Mouse (Mus musculus) lung, postnatal 0 days (tissue): Measurements from ENCODE around the gene Hexim1. TPM values are rescaled to one million over a fixed set of nuclear protein-coding genes. Genes with fewer than 3 reads are reported as not detected.

Source experiments
- ATAC-seq: fragments of 200-750 bp; cut with Nextera tagmentation; 2 replicates; pipeline ENCODE4 v1.8.0; 2017; ENCODE audit warnings: moderate library complexity
- DNase-seq: peaks from one replicate; pipeline ENCODE4 v3.0.0-alpha.2; 2016; ENCODE audit warnings: low spot score
- H3K27ac ChIP-seq: fragments of 300-500 bp; sonication (generic); 2 replicates; pipeline ENCODE4 v1.5.1; 2014; ENCODE audit warnings: antibody characterized with exemption, mild to moderate bottlenecking, low read length, mixed read lengths
- H3K27me3 ChIP-seq: fragments of 300-500 bp; sonication (generic); replicated peaks from 2 replicates; pipeline ENCODE4 v1.6.1; 2014; ENCODE audit warnings: low read length, mixed read lengths; ENCODE audit not compliant: insufficient read depth
- H3K36me3 ChIP-seq: fragments of 300-500 bp; sonication (generic); 2 replicates; pipeline ENCODE4 v1.6.1; 2014; ENCODE audit warnings: low read length, mixed read lengths; ENCODE audit not compliant: insufficient read depth
- H3K4me1 ChIP-seq: fragments of 300-500 bp; sonication (generic); 2 replicates; pipeline ENCODE4 v1.6.1; 2014; ENCODE audit warnings: antibody characterized with exemption, low read depth, low read length, mixed read lengths; ENCODE audit not compliant: insufficient read depth
- H3K4me2 ChIP-seq: fragments of 300-500 bp; sonication (generic); replicated peaks from 2 replicates; pipeline ENCODE4 v1.6.1; 2014; ENCODE audit warnings: low read depth, mild to moderate bottlenecking, low read length, moderate library complexity, mixed read lengths
- H3K4me3 ChIP-seq: fragments of 300-500 bp; sonication (generic); 2 replicates; pipeline ENCODE4 v1.5.1; 2014; ENCODE audit warnings: low read depth, low read length
- H3K9ac ChIP-seq: fragments of 300-500 bp; sonication (generic); replicated peaks from 2 replicates; pipeline ENCODE4 v1.6.1; 2014; ENCODE audit warnings: low read depth, mild to moderate bottlenecking
- H3K9me3 ChIP-seq: fragments of 300-500 bp; sonication (generic); 2 replicates; pipeline ENCODE4 v1.6.1; 2016; ENCODE audit warnings: low read length, mixed read lengths
- CTCF ChIP-seq: IDR thresholded peaks from 2 replicates; pipeline ENCODE4 v1.5.1; 2016; ENCODE audit warnings: antibody characterized with exemption, mild to moderate bottlenecking
- EP300 ChIP-seq: IDR thresholded peaks from 2 replicates; pipeline ENCODE4 v1.6.1; 2016; ENCODE audit warnings: antibody characterized with exemption, mild to moderate bottlenecking, control low read depth
- WGBS: fragments of 180-500 bp; shearing (Covaris S2); extraction: QIAGEN DNeasy Blood & Tissue Kit; methylation state at CpG from one replicate; pipeline ENCODE4 v1.1.7; 2014; 5-methylcytosine and 5-hydroxymethylcytosine counted together
- polyA plus RNA-seq: library from polyadenylated mRNA; unstranded; fragments of >200 nt; fragmentation: Nextera tagmentation; extraction: Ambion mirVana; gene quantifications from 2 replicates; pipeline ENCODE4 v1.2.1, GENCODE M21; 2015

Gene Hexim1
- polyA plus RNA-seq, 1 experiment from 2014 or later: 6.5 TPM

- H3K9me3 ChIP-seq: no peaks in the 10 kb centered on the region
- DNase-seq: no peak
- ATAC-seq: no peak
- peak overlapping the region; percentile 91 for H3K27ac ChIP-seq
- H3K9ac ChIP-seq: no peak overlapping the region
- H3K27me3 ChIP-seq: no peaks in the 10 kb centered on the region
- peak overlapping the region; percentile 63 for H3K4me3 ChIP-seq
- H3K36me3 ChIP-seq: no peaks in the 10 kb centered on the region
- WGBS: 81% methylated on average over 11 of the region's 11 CpGs
- peaks cover 21% of the 10 kb centered on the region; the same call in 1 of the 2 replicates for H3K4me1 ChIP-seq
- TF ChIP-seq CTCF (no peak), EP300 (no peak)
- H3K4me2 ChIP-seq: peak overlapping the region; percentile 58
These were observed 1.6 kb upstream of the Hexim1 start for GRCm38 (mm10) chr11:103114270-103114943.

- DNase-seq (peak; percentile 97), ATAC-seq (peak; percentile 66)
- peak overlapping the region; percentile 91 for H3K27ac ChIP-seq
- H3K36me3 ChIP-seq: no peaks in the 10 kb centered on the region
- H3K9me3 ChIP-seq: no peaks in the 10 kb centered on the region
- WGBS: under 1% methylated on average over 34 of the region's 34 CpGs
- peak overlapping the region; percentile 63 for H3K4me3 ChIP-seq
- H3K4me1 ChIP-seq: peaks cover 21% of the 10 kb centered on the region; the same call in 1 of the 2 replicates
- TF ChIP-seq CTCF (no peak), EP300 (peak; percentile 96)
- peak overlapping the region; percentile 80 for H3K9ac ChIP-seq
- peak overlapping the region; percentile 58 for H3K4me2 ChIP-seq
- no peaks in the 10 kb centered on the region for H3K27me3 ChIP-seq
These were observed 646 bp upstream of the Hexim1 start for GRCm38 (mm10) chr11:103115163-103116007.

GRCm38 (mm10) chr11:103116959-103117590 lies 1.0 kb downstream of the Hexim1 start:
- under 1% methylated on average over 35 of the region's 35 CpGs for WGBS
- peak; percentile 88 for DNase-seq
- Histone ChIP-seq H3K9ac (peak overlapping the region; percentile 72), H3K27ac (peak overlapping the region; percentile 85), H3K36me3 (no peaks in the 10 kb centered on the region), H3K4me3 (peak overlapping the region; percentile 69), H3K4me2 (peak overlapping the region; percentile 92), H3K9me3 (no peaks in the 10 kb centered on the region), H3K27me3 (no peaks in the 10 kb centered on the region), H3K4me1 (peaks cover 14% of the 10 kb centered on the region; the same call in 1 of the 2 replicates)
- peak; percentile 25 for ATAC-seq
- no peak for TF ChIP-seq EP300
- TF ChIP-seq CTCF: peak; percentile 86

GRCm38 (mm10) chr11:103117591-103118009 lies 1.6 kb downstream of the Hexim1 start:
- Histone ChIP-seq H3K4me2 (peak overlapping the region; percentile 92), H3K4me1 (peaks cover 10% of the 10 kb centered on the region; the same call in 1 of the 2 replicates), H3K9me3 (no peaks in the 10 kb centered on the region), H3K27me3 (no peaks in the 10 kb centered on the region), H3K9ac (peak overlapping the region; percentile 72), H3K4me3 (peak overlapping the region; percentile 69), H3K27ac (peak overlapping the region; percentile 85), H3K36me3 (no peaks in the 10 kb centered on the region)
- under 1% methylated on average over 38 of the region's 38 CpGs for WGBS
- TF ChIP-seq EP300: no peak
- TF ChIP-seq CTCF: no peak; the same call in 1 of the 2 replicates
- peak; percentile 76 for DNase-seq
- ATAC-seq: no peak

GRCm38 (mm10) chr11:103118866-103119265 lies 2.8 kb downstream of the Hexim1 start:
- H3K36me3 ChIP-seq: no peaks in the 10 kb centered on the region
- ATAC-seq (no peak), DNase-seq (no peak)
- H3K9me3 ChIP-seq: no peaks in the 10 kb centered on the region
- WGBS: 83% methylated on average over 2 of the region's 2 CpGs
- peaks cover 10% of the 10 kb centered on the region; the same call in 1 of the 2 replicates for H3K4me1 ChIP-seq
- no peak overlapping the region for H3K4me3 ChIP-seq
- TF ChIP-seq CTCF: no peak
- no peak for TF ChIP-seq EP300
- H3K9ac ChIP-seq: no peak overlapping the region
- no peaks in the 10 kb centered on the region for H3K27me3 ChIP-seq
- peak overlapping the region; percentile 92 for H3K4me2 ChIP-seq
- no peak overlapping the region for H3K27ac ChIP-seq

- no peak overlapping the region for H3K4me2 ChIP-seq
These were observed 3.6 kb downstream of the Hexim1 start for GRCm38 (mm10) chr11:103119609-103120008.

More at GRCm38 (mm10) chr11:103119609-103120008, 3.6 kb downstream of the Hexim1 start:
- Histone ChIP-seq H3K27ac (no peak overlapping the region), H3K27me3 (no peaks in the 10 kb centered on the region), H3K4me3 (no peak overlapping the region), H3K9ac (no peak overlapping the region), H3K36me3 (no peaks in the 10 kb centered on the region), H3K9me3 (no peaks in the 10 kb centered on the region), H3K4me1 (peaks cover 8% of the 10 kb centered on the region; the same call in 1 of the 2 replicates)
- peak; percentile 40 for DNase-seq
- TF ChIP-seq EP300: no peak
- peak; percentile 30 for TF ChIP-seq CTCF
- no peak for ATAC-seq
- 50% methylated on average over 5 of the region's 5 CpGs for WGBS
